Mouse (Mus musculus) T-helper 1 cell (primary cell): Measurements from ENCODE around the gene Dhx9.
"Not testable (repeated sequence)": the region's sequence is repeated elsewhere in the genome, so short reads cannot be mapped to it uniquely, and the experiment has no call there.

Source experiments
- in situ Hi-C: fragments of 300-600 bp; cut with MboI, MseI; formaldehyde crosslinking; loops from one replicate; pipeline ENCODE4 v1.15.1; 2025; ENCODE audit warnings: high pct_unique_total_duplicates

Gene Dhx9

GRCm38 (mm10) chr1:153487500-153487879, at the start of gene Dhx9:
TSS of gene Dhx9 (minus strand) at chr1:153487660.
- in situ Hi-C loops = loop anchor here (10.0 kb wide), 1 partner anchor 1723 kb away; no protein-coding TSS in a partner anchor

GRCm38 (mm10) chr1:153535611-153536010, 48.2 kb upstream of the Dhx9 start:
- in situ Hi-C loops = no loop called here

GRCm38 (mm10) chr1:153532896-153533295, 45.4 kb upstream of the Dhx9 start:
- in situ Hi-C loops = not testable (repeated sequence)

- in situ Hi-C loops = no loop called here
Measured at GRCm38 (mm10) chr1:153532234-153532841, 44.9 kb upstream of the Dhx9 start.

GRCm38 (mm10) chr1:153531677-153532233, 44.3 kb upstream of the Dhx9 start:
- in situ Hi-C loops = no loop called here

GRCm38 (mm10) chr1:153522116-153522515, 34.7 kb upstream of the Dhx9 start:
- in situ Hi-C loops = no loop called here

- in situ Hi-C loops = no loop called here
Measured at GRCm38 (mm10) chr1:153515368-153515767, 27.9 kb upstream of the Dhx9 start.

- in situ Hi-C loops = no loop called here
Measured at GRCm38 (mm10) chr1:153510330-153511009, 23.0 kb upstream of the Dhx9 start.

- in situ Hi-C loops = not testable (repeated sequence)
Measured at GRCm38 (mm10) chr1:153509569-153509968, 22.1 kb upstream of the Dhx9 start.

- in situ Hi-C loops = no loop called here
Measured at GRCm38 (mm10) chr1:153509012-153509411, 21.6 kb upstream of the Dhx9 start.

- in situ Hi-C loops = no loop called here
Measured at GRCm38 (mm10) chr1:153506266-153506665, 18.8 kb upstream of the Dhx9 start.

- in situ Hi-C loops = no loop called here
Measured at GRCm38 (mm10) chr1:153501644-153502321, 14.3 kb upstream of the Dhx9 start.

- in situ Hi-C loops = no loop called here
Measured at GRCm38 (mm10) chr1:153500030-153500429, 12.6 kb upstream of the Dhx9 start.

GRCm38 (mm10) chr1:153496030-153496429, 8.6 kb upstream of the Dhx9 start:
- in situ Hi-C loops = loop anchor here (10.0 kb wide), 1 partner anchor 1941 kb away; no protein-coding TSS in a partner anchor

- in situ Hi-C loops = loop anchor here (10.0 kb wide), 1 partner anchor 1939 kb away; no protein-coding TSS in a partner anchor
Measured at GRCm38 (mm10) chr1:153493931-153494330, 6.5 kb upstream of the Dhx9 start.

GRCm38 (mm10) chr1:153493338-153493737, 5.9 kb upstream of the Dhx9 start:
- in situ Hi-C loops = loop anchor here (10.0 kb wide), 1 partner anchor 1939 kb away; no protein-coding TSS in a partner anchor

GRCm38 (mm10) chr1:153491822-153492221, 4.4 kb upstream of the Dhx9 start:
- in situ Hi-C loops = loop anchor here (10.0 kb wide), 1 partner anchor 1937 kb away; no protein-coding TSS in a partner anchor

GRCm38 (mm10) chr1:153491345-153491744, 3.9 kb upstream of the Dhx9 start:
- in situ Hi-C loops = loop anchor here (10.0 kb wide), 1 partner anchor 1937 kb away; no protein-coding TSS in a partner anchor

- in situ Hi-C loops = loop anchor here (10.0 kb wide), 2 partner anchors 1725 to 1935 kb away; no protein-coding TSS in a partner anchor
Measured at GRCm38 (mm10) chr1:153489963-153490362, 2.5 kb upstream of the Dhx9 start.

GRCm38 (mm10) chr1:153489540-153489939, 2.1 kb upstream of the Dhx9 start:
- in situ Hi-C loops = loop anchor here (10.0 kb wide), 1 partner anchor 1725 kb away; no protein-coding TSS in a partner anchor

- in situ Hi-C loops = loop anchor here (10.0 kb wide), 1 partner anchor 1724 kb away; no protein-coding TSS in a partner anchor
Measured at GRCm38 (mm10) chr1:153489132-153489531, 1.7 kb upstream of the Dhx9 start.
